Mouse (Mus musculus) heart, adult 10 weeks (tissue): ENCODE data around the gene Rnft1. TPM values are rescaled to one million over a fixed set of nuclear protein-coding genes. Genes with fewer than 3 reads are reported as not detected.

ENCODE experiments used
- polyA plus RNA-seq: library from polyadenylated mRNA; stranded (reverse); fragments of 350-450 nt; fragmentation: Illumina TruSeq; extraction: RNeasy Lipid Tissue Mini Kit (QIAGEN cat#74804); gene quantifications from one replicate; pipeline ENCODE4 v1.2.3, GENCODE M21; 2014; ENCODE audit warnings: low read depth, low replicate concordance

Rnft1 gene
- polyA plus RNA-seq = 29.8 TPM

DNA sequence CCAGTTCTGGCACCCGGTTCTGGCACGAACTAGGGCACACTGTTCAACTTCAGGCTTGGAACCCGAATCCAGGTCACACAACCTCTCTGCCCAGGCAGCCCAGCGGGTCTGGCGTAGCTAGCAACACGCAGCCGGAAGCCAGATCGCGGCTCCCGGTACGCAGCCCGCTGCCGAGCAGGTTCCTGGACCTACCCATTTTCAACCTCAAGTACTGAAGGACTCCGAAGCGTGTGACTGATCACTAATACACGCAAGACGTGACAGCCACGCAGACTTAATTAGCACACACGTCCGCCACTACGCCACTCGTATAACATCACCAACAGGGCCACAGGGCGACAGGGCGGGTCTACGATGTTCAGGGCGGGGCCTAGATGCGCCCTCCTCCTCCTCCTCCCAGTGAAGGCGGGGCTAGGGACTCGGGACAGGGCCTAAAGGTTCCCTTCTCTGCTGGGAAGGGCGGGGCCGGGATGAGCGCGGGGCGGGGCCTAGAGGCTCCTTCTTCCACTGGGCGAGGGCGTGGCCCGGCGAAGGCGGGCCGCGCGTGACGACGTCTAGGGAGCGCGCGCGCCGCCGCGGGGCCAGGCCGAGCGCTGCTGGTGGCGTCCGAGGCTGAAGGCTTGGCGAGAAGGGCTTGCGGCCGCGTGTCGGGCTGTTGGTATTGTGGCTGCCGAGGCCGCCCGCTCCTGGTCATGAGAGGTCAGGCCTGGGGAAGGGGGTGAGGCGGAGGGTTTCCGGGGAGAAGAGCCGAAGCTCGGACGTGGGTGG, at the start of gene Rnft1:
Gene Rnft1, plus strand, starts transcription at position 557 of the 768 bp plus-strand sequence.

DNA sequence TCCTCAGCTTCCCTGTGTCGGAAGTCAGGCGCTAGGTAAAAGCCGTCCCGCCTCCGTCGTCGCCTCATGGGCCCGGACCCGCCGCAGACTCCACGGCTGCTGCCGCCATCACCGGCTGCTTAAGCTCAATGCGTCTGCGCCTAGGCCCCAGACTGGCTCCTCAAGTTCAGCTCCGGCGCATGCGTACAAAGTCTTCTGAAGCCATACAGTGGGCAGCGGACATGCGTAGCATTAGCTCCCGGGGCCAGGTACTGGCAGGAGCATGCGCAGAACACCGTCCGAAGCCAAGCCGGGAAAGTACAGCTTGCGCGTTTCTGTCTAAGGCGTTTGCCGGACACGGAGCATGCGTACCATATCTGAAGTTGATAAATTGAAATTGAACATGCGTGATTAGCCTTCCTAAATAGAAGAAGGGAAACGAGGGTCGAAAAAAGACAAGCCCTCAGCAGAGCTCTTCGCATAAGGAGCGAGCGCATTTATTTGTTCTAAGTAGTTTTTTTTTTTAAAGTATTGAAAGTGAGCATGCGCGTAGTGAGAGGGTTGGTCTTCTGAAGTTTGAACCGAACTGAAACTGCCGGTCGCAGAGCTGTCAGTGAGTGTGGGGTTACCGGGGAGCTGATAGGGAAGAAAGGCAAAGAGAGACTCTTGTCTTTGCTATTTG, 60.3 kb downstream of the Rnft1 start, which contains the start of the genes Rps6kb1 and Tubd1:
Gene Rps6kb1, minus strand, starts transcription at position 167 of the 661 bp plus-strand sequence.
Gene Tubd1, plus strand, starts transcription at position 353 of the 661 bp plus-strand sequence.

Other genes starting within 250 kb of the Rnft1 start
- gene Ints2, start 227.1 kb upstream of the Rnft1 start, polyA plus RNA-seq = 3.4 TPM
- 16.0 TPM for gene Med13, start 127.1 kb upstream of the Rnft1 start, polyA plus RNA-seq
- gene Rps6kb1, start 60.1 kb downstream of the Rnft1 start, polyA plus RNA-seq = 19.0 TPM
- gene Tubd1, start 60.3 kb downstream of the Rnft1 start, polyA plus RNA-seq = 12.3 TPM
- gene Vmp1, start 199.2 kb downstream of the Rnft1 start, polyA plus RNA-seq = 60.3 TPM
- gene Ptrh2, start 199.3 kb downstream of the Rnft1 start, polyA plus RNA-seq = 9.0 TPM